Mouse (Mus musculus): ENCODE measurements around the gene Taar8c.

DNA sequence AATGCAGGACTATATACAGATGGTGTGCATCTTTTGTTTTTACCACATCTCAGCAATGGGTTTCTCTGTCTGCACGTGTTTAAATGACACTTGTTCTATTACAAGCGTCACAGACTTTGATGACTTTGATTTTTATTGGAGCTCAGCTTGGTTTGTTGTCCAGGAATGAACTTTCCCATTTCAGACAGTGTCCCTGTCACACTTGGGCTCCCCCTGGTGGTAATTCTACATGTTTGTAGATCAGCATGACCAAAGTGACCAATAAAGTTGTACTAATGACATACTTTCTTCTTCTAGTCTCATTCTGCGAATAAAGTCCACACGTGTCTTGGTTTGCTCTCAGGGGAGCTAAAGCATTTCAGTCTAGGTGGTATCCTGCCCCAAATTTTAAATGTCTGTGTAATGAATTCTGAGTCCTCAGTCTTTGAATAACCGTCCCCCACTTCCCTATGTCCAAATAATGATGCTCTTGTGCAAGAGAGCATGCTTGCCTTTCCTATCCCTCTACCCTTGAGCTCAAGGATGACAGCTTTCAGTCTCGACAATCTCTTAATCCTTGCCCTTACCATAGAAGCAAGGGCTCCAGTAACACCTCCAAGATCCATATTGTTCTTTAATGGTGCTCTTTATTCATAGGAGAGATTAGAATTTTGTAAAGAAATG is 9.5 kb upstream of the Taar8c start:
- TF ChIP-seq CTCF (IDR thresholded peaks at IDR 0.05; ENCODE audit: extremely low read depth, insufficient read depth, insufficient read length, insufficient replicate concordance) (no peak; the same call in 1 of the 2 replicates), POLR2A (IDR thresholded peaks at IDR 0.05; ENCODE audit: low read depth, low read length) (no peak)

All from spleen, adult 2 months (tissue).